Mouse (Mus musculus) limb, embryonic 12.5 days (tissue): Measurements from ENCODE around the gene Wdr83os. TPM values are rescaled to one million over a fixed set of nuclear protein-coding genes. Genes with fewer than 3 reads are reported as not detected.
A peak's percentile ranks its signal among the peaks of the same experiment; 100 is the strongest.
"Not testable (repeated sequence)": the region's sequence is repeated elsewhere in the genome, so short reads cannot be mapped to it uniquely, and the experiment has no call there.

Source experiments
- ATAC-seq: fragments of 200-750 bp; cut with Nextera tagmentation; 2 replicates; pipeline ENCODE4 v1.8.0; 2017; ENCODE audit warnings: low read depth, moderate TSS enrichment; ENCODE audit not compliant: insufficient number of reproducible peaks, insufficient read depth, low FRiP score, low TSS enrichment
- H3K27ac ChIP-seq: fragments of 300-500 bp; sonication (generic); 2 replicates; pipeline ENCODE4 v1.5.1; 2016; ENCODE audit warnings: mild to moderate bottlenecking, moderate library complexity
- H3K27me3 ChIP-seq: fragments of 300-500 bp; sonication (generic); 2 replicates; pipeline ENCODE4 v1.6.1; 2016; ENCODE audit warnings: mild to moderate bottlenecking, moderate library complexity
- H3K36me3 ChIP-seq: fragments of 300-500 bp; sonication (generic); 2 replicates; pipeline ENCODE4 v1.6.1; 2016; ENCODE audit warnings: mild to moderate bottlenecking, moderate library complexity
- H3K4me1 ChIP-seq: fragments of 300-500 bp; sonication (generic); replicated peaks from 2 replicates; pipeline ENCODE4 v1.6.1; 2016
- H3K4me2 ChIP-seq: fragments of 300-500 bp; sonication (generic); 2 replicates; pipeline ENCODE4 v1.6.1; 2016; ENCODE audit warnings: mild to moderate bottlenecking, moderate library complexity
- H3K4me3 ChIP-seq: fragments of 300-500 bp; sonication (generic); replicated peaks from 2 replicates; pipeline ENCODE4 v1.5.1; 2016; ENCODE audit warnings: mild to moderate bottlenecking
- H3K9ac ChIP-seq: fragments of 300-500 bp; sonication (generic); replicated peaks from 2 replicates; pipeline ENCODE4 v1.6.1; 2016; ENCODE audit warnings: mild to moderate bottlenecking, moderate library complexity
- H3K9me3 ChIP-seq: fragments of 300-500 bp; sonication (generic); 2 replicates; pipeline ENCODE4 v1.6.1; 2016; ENCODE audit warnings: mild to moderate bottlenecking, moderate library complexity
- WGBS: fragments of 180-500 bp; shearing (Covaris S2); methylation state at CpG from one replicate; pipeline ENCODE4 v1.1.7; 2016; 5-methylcytosine and 5-hydroxymethylcytosine counted together
- polyA plus RNA-seq: library from polyadenylated mRNA; unstranded; fragments of >200 nt; fragmentation: Nextera tagmentation; extraction: Ambion mirVana; gene quantifications from 2 replicates; pipeline ENCODE4 v1.2.1, GENCODE M21; 2016

The Wdr83os gene
- polyA plus RNA-seq, 1 experiment from 2014 or later: 121 TPM

GRCm38 (mm10) chr8:85073041-85073612 is 7.4 kb upstream of the Wdr83os start:
- Histone ChIP-seq H3K4me1 (peaks cover 14% of the 10 kb centered on the region; the same call in 1 of the 2 replicates), H3K36me3 (peaks cover 46% of the 10 kb centered on the region), H3K9ac (no peak overlapping the region), H3K9me3 (no peaks in the 10 kb centered on the region), H3K4me3 (no peak overlapping the region), H3K4me2 (peak overlapping the region; percentile 66), H3K27ac (no peak overlapping the region), H3K27me3 (no peaks in the 10 kb centered on the region)
- WGBS: 90% methylated on average over 15 of the region's 15 CpGs
- ATAC-seq: no peak

- 78% methylated on average over 10 of the region's 10 CpGs for WGBS
- Histone ChIP-seq H3K36me3 (peaks cover 56% of the 10 kb centered on the region), H3K4me1 (peaks cover 14% of the 10 kb centered on the region; the same call in 1 of the 2 replicates)
These were observed 6.4 kb upstream of the Wdr83os start for GRCm38 (mm10) chr8:85074167-85074566.

GRCm38 (mm10) chr8:85074617-85075016 is 5.9 kb upstream of the Wdr83os start:
- peaks cover 56% of the 10 kb centered on the region for H3K36me3 ChIP-seq
- 97% methylated on average over 10 of the region's 10 CpGs for WGBS
- no peak overlapping the region for H3K4me2 ChIP-seq

More at GRCm38 (mm10) chr8:85074167-85074566, 6.4 kb upstream of the Wdr83os start:
- no peaks in the 10 kb centered on the region for H3K9me3 ChIP-seq
- no peaks in the 10 kb centered on the region for H3K27me3 ChIP-seq
- H3K9ac ChIP-seq: no peak overlapping the region
- H3K4me2 ChIP-seq: no peak overlapping the region
- no peak; the same call in 1 of the 2 replicates for ATAC-seq
- H3K27ac ChIP-seq: no peak overlapping the region
- no peak overlapping the region for H3K4me3 ChIP-seq

GRCm38 (mm10) chr8:85076001-85076400 is 4.5 kb upstream of the Wdr83os start:
- peaks cover 56% of the 10 kb centered on the region for H3K36me3 ChIP-seq
- 84% methylated on average over 9 of the region's 9 CpGs for WGBS
- no peaks in the 10 kb centered on the region for H3K9me3 ChIP-seq
- ATAC-seq: no peak
- no peak overlapping the region for H3K4me2 ChIP-seq
- H3K9ac ChIP-seq: no peak overlapping the region
- no peak overlapping the region for H3K4me3 ChIP-seq
- peaks cover 21% of the 10 kb centered on the region for H3K4me1 ChIP-seq
- no peak overlapping the region for H3K27ac ChIP-seq
- H3K27me3 ChIP-seq: no peaks in the 10 kb centered on the region

More at GRCm38 (mm10) chr8:85074617-85075016, 5.9 kb upstream of the Wdr83os start:
- H3K4me1 ChIP-seq: peaks cover 18% of the 10 kb centered on the region
- ATAC-seq: no peak
- H3K27me3 ChIP-seq: no peaks in the 10 kb centered on the region
- no peaks in the 10 kb centered on the region for H3K9me3 ChIP-seq
- H3K4me3 ChIP-seq: no peak overlapping the region
- H3K9ac ChIP-seq: no peak overlapping the region
- no peak overlapping the region for H3K27ac ChIP-seq

GRCm38 (mm10) chr8:85076993-85077392 is 3.5 kb upstream of the Wdr83os start:
- WGBS: 0% methylated on average over 2 of the region's 2 CpGs
- Histone ChIP-seq H3K4me2 (no peak overlapping the region), H3K36me3 (peaks cover 56% of the 10 kb centered on the region), H3K9me3 (no peaks in the 10 kb centered on the region), H3K27ac (no peak overlapping the region), H3K4me3 (no peak overlapping the region), H3K9ac (no peak overlapping the region), H3K4me1 (peaks cover 25% of the 10 kb centered on the region), H3K27me3 (no peaks in the 10 kb centered on the region)
- ATAC-seq: no peak

- Histone ChIP-seq H3K4me1 (peaks cover 28% of the 10 kb centered on the region), H3K4me3 (peak overlapping the region; percentile 91), H3K9me3 (no peaks in the 10 kb centered on the region), H3K4me2 (peak overlapping the region; percentile 89), H3K36me3 (peaks cover 38% of the 10 kb centered on the region), H3K27ac (peak overlapping the region; percentile 56; the same call in 1 of the 2 replicates), H3K9ac (peak overlapping the region; percentile 89), H3K27me3 (no peaks in the 10 kb centered on the region)
- under 1% methylated on average over 25 of the region's 25 CpGs for WGBS
- ATAC-seq: no peak
These were observed 367 bp upstream of the Wdr83os start for GRCm38 (mm10) chr8:85080214-85080531.

GRCm38 (mm10) chr8:85081216-85081555 is 646 bp downstream of the Wdr83os start, which contains the start of gene Wdr83:
TSS of gene Wdr83 (minus strand) at chr8:85081306.
- peaks cover 28% of the 10 kb centered on the region for H3K4me1 ChIP-seq
- whole genome bisulfite sequencing: under 1% methylated on average over 9 of the region's 9 CpGs
- no peaks in the 10 kb centered on the region for H3K27me3 ChIP-seq

GRCm38 (mm10) chr8:85082169-85082568 is 1.6 kb downstream of the Wdr83os start:
- H3K4me2 ChIP-seq, H3K4me3 ChIP-seq, ATAC-seq, H3K9ac ChIP-seq, H3K27ac ChIP-seq, H3K9me3 ChIP-seq, H3K27me3 ChIP-seq: not testable (repeated sequence)
- H3K36me3 ChIP-seq: peaks cover 34% of the 10 kb centered on the region
- WGBS: 95% methylated on average over 4 of the region's 4 CpGs
- H3K4me1 ChIP-seq: peaks cover 28% of the 10 kb centered on the region

More at GRCm38 (mm10) chr8:85081216-85081555, 646 bp downstream of the Wdr83os start, which contains the start of gene Wdr83:
- ATAC-seq: peak; percentile 76
- H3K9ac ChIP-seq: peak within 1 kb of the TSS; percentile 89
- peak within 1 kb of the TSS; percentile 89 for H3K4me2 ChIP-seq
- H3K27ac ChIP-seq: peak within 1 kb of the TSS; percentile 56
- no peaks in the 10 kb centered on the region for H3K9me3 ChIP-seq
- H3K36me3 ChIP-seq: peaks cover 34% of the 10 kb centered on the region
- H3K4me3 ChIP-seq: peak within 1 kb of the TSS; percentile 91

- Histone ChIP-seq H3K4me3 (peak within 1 kb of the TSS; percentile 66), H3K27me3 (no peaks in the 10 kb centered on the region), H3K9me3 (no peaks in the 10 kb centered on the region), H3K36me3 (peaks cover 37% of the 10 kb centered on the region), H3K4me2 (peak within 1 kb of the TSS; percentile 85), H3K9ac (peak within 1 kb of the TSS; percentile 70), H3K27ac (0 out of 2 replicates have a peak within 1 kb of the TSS, but pooled peaks have one; percentile 35), H3K4me1 (peaks cover 28% of the 10 kb centered on the region)
- WGBS: 2% methylated on average over 30 of the region's 30 CpGs
- ATAC-seq: peak; percentile 57; the same call in 1 of the 2 replicates
These were observed 2.7 kb downstream of the Wdr83os start, which contains the start of gene Man2b1 for GRCm38 (mm10) chr8:85083108-85083813. TSS of gene Man2b1 (plus strand) at chr8:85083270.

GRCm38 (mm10) chr8:85084633-85085032 is 4.1 kb downstream of the Wdr83os start:
- H3K36me3 ChIP-seq: peaks cover 35% of the 10 kb centered on the region
- 89% methylated on average over 8 of the region's 8 CpGs for WGBS
- H3K9me3 ChIP-seq: no peaks in the 10 kb centered on the region
- ATAC-seq: no peak
- H3K4me2 ChIP-seq: no peak overlapping the region
- no peaks in the 10 kb centered on the region for H3K27me3 ChIP-seq
- no peak overlapping the region for H3K4me3 ChIP-seq
- H3K27ac ChIP-seq: no peak overlapping the region
- peaks cover 24% of the 10 kb centered on the region for H3K4me1 ChIP-seq
- no peak overlapping the region for H3K9ac ChIP-seq

GRCm38 (mm10) chr8:85086238-85086637 is 5.7 kb downstream of the Wdr83os start:
- 83% methylated on average over 3 of the region's 3 CpGs for WGBS
- Histone ChIP-seq H3K4me3 (no peak overlapping the region), H3K9ac (no peak overlapping the region), H3K9me3 (no peaks in the 10 kb centered on the region), H3K36me3 (peaks cover 41% of the 10 kb centered on the region), H3K4me2 (no peak overlapping the region), H3K4me1 (peaks cover 17% of the 10 kb centered on the region), H3K27ac (no peak overlapping the region), H3K27me3 (no peaks in the 10 kb centered on the region)
- no peak for ATAC-seq
